Comparison of ENCODE assay signal across 9 mouse cellular contexts in the genomic region with DNA sequence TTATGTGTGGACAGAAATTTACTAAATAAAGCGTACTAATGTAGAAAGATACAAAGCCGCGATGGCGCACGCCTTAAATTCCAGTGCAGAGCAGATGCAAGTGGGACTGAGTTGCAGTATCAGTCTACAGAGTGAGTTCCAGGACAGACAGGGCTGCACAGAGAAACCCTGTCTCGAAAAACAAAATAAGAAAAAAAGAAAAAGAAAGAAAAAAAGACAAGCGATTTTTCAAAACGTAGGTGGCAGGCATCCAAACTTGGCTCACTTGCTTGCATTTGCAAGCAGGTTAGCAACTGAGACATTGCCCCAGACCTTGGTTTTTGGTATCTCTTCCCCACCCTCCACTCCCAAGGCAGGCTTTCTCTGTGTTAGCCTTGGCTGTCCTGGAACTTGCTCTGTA. TPM values are rescaled to one million over a fixed set of nuclear protein-coding genes. Genes with fewer than 3 reads are reported as not detected.
DNase-seq lines count a peak whose midpoint lies in the region; ATAC-seq and TF ChIP-seq lines count a peak whose summit lies in the region.
"Had no signal": no experiment of that assay in that cellular context is flagged by ENCODE, and none has a peak within 500 bp of the region (broad histone marks: within the 10 kb centered on the region; RNA-seq: fewer than 3 reads in every experiment).

No protein-coding gene starts in this region.

- H3K4me3 ChIP-seq in kidney, embryonic 16.5 days (ENCODE audit: low read length) = 0 out of 2 replicates have a peak overlapping the region, but pooled peaks have one; percentile 11
- H3K4me3 ChIP-seq in cortical plate, adult 2 months (ENCODE audit: insufficient read depth, low read length) = no peak overlapping the region
- H3K4me3 ChIP-seq in hindbrain, embryonic 13.5 days = peak overlapping the region; percentile 27
- H3K4me3 ChIP-seq in midbrain, embryonic 15.5 days = peak overlapping the region; percentile 92
- no peak overlapping the region for H3K4me3 ChIP-seq in lung, adult 2 months (replicated peaks; ENCODE audit: extremely low read depth, low read depth, low read length)

- H3K4me1 ChIP-seq in kidney, embryonic 16.5 days (ENCODE audit: insufficient read depth, low read length) = peaks cover 53% of the 10 kb centered on the region
- peaks cover 12% of the 10 kb centered on the region for H3K4me1 ChIP-seq in cortical plate, adult 2 months (ENCODE audit: control insufficient read depth, insufficient read depth, low read length)
- peaks cover 78% of the 10 kb centered on the region for H3K4me1 ChIP-seq in hindbrain, embryonic 13.5 days (replicated peaks)
- peaks cover 72% of the 10 kb centered on the region for H3K4me1 ChIP-seq in midbrain, embryonic 15.5 days
- peaks cover 10% of the 10 kb centered on the region for H3K4me1 ChIP-seq in lung, adult 2 months (ENCODE audit: control insufficient read depth, insufficient read depth, low read length)

- H3K4me2 ChIP-seq in kidney, embryonic 16.5 days (replicated peaks; ENCODE audit: low read depth, low read length) = peak overlapping the region; percentile 77
- peak overlapping the region; percentile 91 for H3K4me2 ChIP-seq in hindbrain, embryonic 13.5 days
- peak overlapping the region; percentile 93 for H3K4me2 ChIP-seq in midbrain, embryonic 15.5 days

- DNase-seq in kidney, postnatal 14 days = no peak
- DNase-seq in gastrocnemius, postnatal 10 days = no peak
- DNase-seq in lung, adult 2 months = no peak

- WGBS in kidney, embryonic 16.5 days = 33% methylated on average over 8 of the region's 8 CpGs
- 15% methylated on average over 8 of the region's 8 CpGs for WGBS in hindbrain, embryonic 13.5 days
- 4% methylated on average over 8 of the region's 8 CpGs for WGBS in midbrain, embryonic 15.5 days
- WGBS in lung, adult 2 months = 22% methylated on average over 8 of the region's 8 CpGs

- no peak for TF ChIP-seq POLR2A in cortical plate, adult 2 months (IDR thresholded peaks at IDR 0.05; ENCODE audit: extremely low read depth, insufficient read depth, low read length)
- TF ChIP-seq POLR2A in lung, adult 2 months (IDR thresholded peaks at IDR 0.05; ENCODE audit: borderline replicate concordance, extremely low read depth, low read depth, low read length) = no peak

- H3K9me3 ChIP-seq in kidney, embryonic 16.5 days (ENCODE audit: low read length) = no peaks in the 10 kb centered on the region
- no peaks in the 10 kb centered on the region for H3K9me3 ChIP-seq in hindbrain, embryonic 13.5 days
- no peaks in the 10 kb centered on the region for H3K9me3 ChIP-seq in midbrain, embryonic 15.5 days

- no peak for TF ChIP-seq CTCF in cortical plate, adult 2 months (IDR thresholded peaks at IDR 0.05; ENCODE audit: extremely low read depth, insufficient read depth, low read length)
- TF ChIP-seq CTCF in lung, adult 2 months (IDR thresholded peaks at IDR 0.05; ENCODE audit: insufficient read depth, low read length) = no peak

- H3K36me3 ChIP-seq in kidney, embryonic 16.5 days (ENCODE audit: insufficient read depth, low read length) = peaks cover 9% of the 10 kb centered on the region; the same call in 1 of the 2 replicates
- H3K36me3 ChIP-seq in hindbrain, embryonic 13.5 days = peaks cover 16% of the 10 kb centered on the region
- H3K36me3 ChIP-seq in midbrain, embryonic 15.5 days (replicated peaks) = peaks cover 5% of the 10 kb centered on the region; the same call in 1 of the 2 replicates

- no peaks in the 10 kb centered on the region for H3K27me3 ChIP-seq in kidney, embryonic 16.5 days (ENCODE audit: insufficient read depth, low read length)
- H3K27me3 ChIP-seq in hindbrain, embryonic 13.5 days = no peaks in the 10 kb centered on the region
- no peaks in the 10 kb centered on the region for H3K27me3 ChIP-seq in midbrain, embryonic 15.5 days (replicated peaks)
- H3K27me3 ChIP-seq: Patski had no signal

- 0 out of 2 replicates have a peak overlapping the region, but pooled peaks have one; percentile 56 for H3K9ac ChIP-seq in kidney, embryonic 16.5 days (replicated peaks; ENCODE audit: low read length)
- H3K9ac ChIP-seq in hindbrain, embryonic 13.5 days = peak overlapping the region; percentile 62
- H3K9ac ChIP-seq in midbrain, embryonic 15.5 days = no peak overlapping the region

- peak overlapping the region; percentile 89 for H3K27ac ChIP-seq in kidney, embryonic 16.5 days (ENCODE audit: low read length)
- H3K27ac ChIP-seq in cortical plate, adult 2 months (ENCODE audit: insufficient read depth, low read length) = peak overlapping the region; percentile 1; the same call in 1 of the 2 replicates
- peak overlapping the region; percentile 90 for H3K27ac ChIP-seq in hindbrain, embryonic 13.5 days
- H3K27ac ChIP-seq in midbrain, embryonic 15.5 days = peak overlapping the region; percentile 93

- no peak for ATAC-seq in kidney, embryonic 16.5 days (ENCODE audit: low FRiP score, low TSS enrichment)
- ATAC-seq in hindbrain, embryonic 13.5 days (ENCODE audit: low FRiP score) = no peak
- ATAC-seq in midbrain, embryonic 15.5 days (replicated peaks) = no peak
- ATAC-seq in erythroid progenitor cell, adult 5-6 weeks (replicated peaks; ENCODE audit: low FRiP score, poor library complexity, severe bottlenecking) = no peak

RNA-seq across cellular contexts. Expression of a gene that starts 0.7 kb away (rescaled TPM):
- 136 and 149 TPM in 2 replicates for polyA plus RNA-seq in kidney, embryonic 16.5 days (2015; fragmentation: Nextera tagmentation; extraction: Ambion mirVana)
- polyA plus RNA-seq in cortical plate, adult 2 months (2012; rRNA removed) = 121 and 129 TPM in 2 replicates
- 142 and 147 TPM in 2 replicates for polyA plus RNA-seq in hindbrain, embryonic 13.5 days (2015; fragmentation: Nextera tagmentation; extraction: Ambion mirVana)
- polyA plus RNA-seq in midbrain, embryonic 15.5 days (2015; fragmentation: Nextera tagmentation; extraction: Ambion mirVana) = 179 TPM in 2 replicates
- total RNA-seq in gastrocnemius, postnatal 10 days (2021) = 10 to 100 TPM; 44.7 to 53.5 TPM
- total RNA-seq in erythroid progenitor cell, adult 5-6 weeks (2015; ENCODE audit: low replicate concordance) = 10.1 and 18.0 TPM in 2 replicates
- total RNA-seq in erythroid progenitor cell, adult 5-6 weeks (2017; ENCODE audit: low replicate concordance) = 8.0 and 11.3 TPM in 2 replicates
- polyA plus RNA-seq in lung, adult 2 months (2012; rRNA removed) = 133 and 233 TPM in 2 replicates

RNA-seq across cellular contexts. Expression of a gene that starts 2.7 kb away (rescaled TPM):
- 27.7 and 28.4 TPM in 2 replicates for polyA plus RNA-seq in kidney, embryonic 16.5 days (2015; fragmentation: Nextera tagmentation; extraction: Ambion mirVana)
- polyA plus RNA-seq in cortical plate, adult 2 months (2012; rRNA removed) = 28.6 and 30.7 TPM in 2 replicates
- 19.3 and 19.8 TPM in 2 replicates for polyA plus RNA-seq in hindbrain, embryonic 13.5 days (2015; fragmentation: Nextera tagmentation; extraction: Ambion mirVana)
- 20.3 and 22.9 TPM in 2 replicates for polyA plus RNA-seq in midbrain, embryonic 15.5 days (2015; fragmentation: Nextera tagmentation; extraction: Ambion mirVana)
- 10 to 100 TPM; 15.0 to 18.1 TPM for total RNA-seq in gastrocnemius, postnatal 10 days (2021)
- 2.5 and 6.5 TPM in 2 replicates for total RNA-seq in erythroid progenitor cell, adult 5-6 weeks (2015; ENCODE audit: low replicate concordance)
- 4.5 and 6.7 TPM in 2 replicates for total RNA-seq in erythroid progenitor cell, adult 5-6 weeks (2017; ENCODE audit: low replicate concordance)
- 77.8 and 82.1 TPM in 2 replicates for polyA plus RNA-seq in lung, adult 2 months (2012; rRNA removed)

RNA-seq across cellular contexts. Expression of a gene that starts 23.6 kb away (rescaled TPM):
- 371 and 404 TPM in 2 replicates for polyA plus RNA-seq in kidney, embryonic 16.5 days (2015; fragmentation: Nextera tagmentation; extraction: Ambion mirVana)
- polyA plus RNA-seq in cortical plate, adult 2 months (2012; rRNA removed) = 359 and 377 TPM in 2 replicates
- polyA plus RNA-seq in hindbrain, embryonic 13.5 days (2015; fragmentation: Nextera tagmentation; extraction: Ambion mirVana) = 495 and 503 TPM in 2 replicates
- 517 and 553 TPM in 2 replicates for polyA plus RNA-seq in midbrain, embryonic 15.5 days (2015; fragmentation: Nextera tagmentation; extraction: Ambion mirVana)
- total RNA-seq in gastrocnemius, postnatal 10 days (2021) = 100 to 1,000 TPM; 210 to 216 TPM
- 16.9 and 18.4 TPM in 2 replicates for total RNA-seq in erythroid progenitor cell, adult 5-6 weeks (2015; ENCODE audit: low replicate concordance)
- 1.8 and 4.8 TPM in 2 replicates for total RNA-seq in erythroid progenitor cell, adult 5-6 weeks (2017; ENCODE audit: low replicate concordance)
- 274 and 280 TPM in 2 replicates for polyA plus RNA-seq in lung, adult 2 months (2012; rRNA removed)

RNA-seq across cellular contexts. Expression of a gene that starts 36.1 kb away (rescaled TPM):
- polyA plus RNA-seq in kidney, embryonic 16.5 days (2015; fragmentation: Nextera tagmentation; extraction: Ambion mirVana) = 72.9 and 75.3 TPM in 2 replicates
- 241 and 247 TPM in 2 replicates for polyA plus RNA-seq in cortical plate, adult 2 months (2012; rRNA removed)
- polyA plus RNA-seq in hindbrain, embryonic 13.5 days (2015; fragmentation: Nextera tagmentation; extraction: Ambion mirVana) = 105 and 108 TPM in 2 replicates
- polyA plus RNA-seq in midbrain, embryonic 15.5 days (2015; fragmentation: Nextera tagmentation; extraction: Ambion mirVana) = 122 and 140 TPM in 2 replicates
- total RNA-seq in gastrocnemius, postnatal 10 days (2021) = 10 to 100 TPM; 59.0 to 65.0 TPM
- 93.0 and 93.9 TPM in 2 replicates for total RNA-seq in erythroid progenitor cell, adult 5-6 weeks (2015; ENCODE audit: low replicate concordance)
- 46.2 and 74.2 TPM in 2 replicates for total RNA-seq in erythroid progenitor cell, adult 5-6 weeks (2017; ENCODE audit: low replicate concordance)
- polyA plus RNA-seq in lung, adult 2 months (2012; rRNA removed) = 94.8 and 101 TPM in 2 replicates

RNA-seq across cellular contexts. Expression of a gene that starts 36.3 kb away (rescaled TPM):
- polyA plus RNA-seq in kidney, embryonic 16.5 days (2015; fragmentation: Nextera tagmentation; extraction: Ambion mirVana) = 38.7 and 40.4 TPM in 2 replicates
- 35.6 and 40.8 TPM in 2 replicates for polyA plus RNA-seq in cortical plate, adult 2 months (2012; rRNA removed)
- polyA plus RNA-seq in hindbrain, embryonic 13.5 days (2015; fragmentation: Nextera tagmentation; extraction: Ambion mirVana) = 34.1 and 35.8 TPM in 2 replicates
- 30.5 and 32.8 TPM in 2 replicates for polyA plus RNA-seq in midbrain, embryonic 15.5 days (2015; fragmentation: Nextera tagmentation; extraction: Ambion mirVana)
- 10 to 100 TPM; 14.4 to 16.5 TPM for total RNA-seq in gastrocnemius, postnatal 10 days (2021)
- total RNA-seq in erythroid progenitor cell, adult 5-6 weeks (2015; ENCODE audit: low replicate concordance) = 29.6 and 36.0 TPM in 2 replicates
- total RNA-seq in erythroid progenitor cell, adult 5-6 weeks (2017; ENCODE audit: low replicate concordance) = 30.9 and 58.2 TPM in 2 replicates
- polyA plus RNA-seq in lung, adult 2 months (2012; rRNA removed) = 57.2 and 62.0 TPM in 2 replicates

Comparison
In these comparisons a context has a peak if more than half of its experiments do, and no peak if none do; other contexts are left out.
1. H3K27ac ChIP-seq: peak in every context shown above with its lines; median percentile 93 in midbrain, embryonic 15.5 days; 90 in hindbrain, embryonic 13.5 days; 89 in kidney, embryonic 16.5 days; 1 in cortical plate, adult 2 months.
2. H3K4me3 ChIP-seq: peak in kidney, embryonic 16.5 days (single experiment), hindbrain, embryonic 13.5 days (single experiment) and midbrain, embryonic 15.5 days (single experiment); none in cortical plate, adult 2 months (single experiment) and lung, adult 2 months (single experiment).
3. Peak in every context shown above with its lines, with median percentiles within 50 percentile points of each other: H3K4me2 ChIP-seq.